Mouse (Mus musculus) lung, postnatal 10 days (tissue): ENCODE results near the gene Has3.
"Not testable (repeated sequence)": the region's sequence is repeated elsewhere in the genome, so short reads cannot be mapped to it uniquely, and the experiment has no call there.

Experiments used
- DNase-seq: peaks from one replicate; pipeline ENCODE4 v3.0.0; 2021

The Has3 gene

GRCm38 (mm10) chr8:106887336-106888189 lies 17.5 kb downstream of the Has3 start:
- peak; percentile 86 for DNase-seq

- DNase-seq, result no peak
Observed at GRCm38 (mm10) chr8:106888803-106889202, 18.8 kb downstream of the Has3 start.

- peak; percentile 70 for DNase-seq
Observed at GRCm38 (mm10) chr8:106892210-106892805, 22.3 kb downstream of the Has3 start.

GRCm38 (mm10) chr8:106892806-106893451 lies 22.9 kb downstream of the Has3 start:
- peak; percentile 67 for DNase-seq

- DNase-seq, result peak; percentile 91
Observed at GRCm38 (mm10) chr8:106893481-106894156, 23.6 kb downstream of the Has3 start, which contains the start of gene Utp4. TSS of gene Utp4 (plus strand) at chr8:106893636.

GRCm38 (mm10) chr8:106899473-106899872 lies 29.4 kb downstream of the Has3 start:
- no peak for DNase-seq

- DNase-seq, result peak; percentile 85
Observed at GRCm38 (mm10) chr8:106905727-106906480, 35.9 kb downstream of the Has3 start.

GRCm38 (mm10) chr8:106906635-106907034 lies 36.6 kb downstream of the Has3 start:
- DNase-seq, result no peak

GRCm38 (mm10) chr8:106907450-106907849 lies 37.4 kb downstream of the Has3 start:
- DNase-seq, result no peak

- DNase-seq, result peak; percentile 25
Observed at GRCm38 (mm10) chr8:106908291-106908690, 38.2 kb downstream of the Has3 start.

- no peak for DNase-seq
Observed at GRCm38 (mm10) chr8:106913631-106914030, 43.6 kb downstream of the Has3 start.

- DNase-seq, result peak; percentile 66
Observed at GRCm38 (mm10) chr8:106919721-106920394, 49.8 kb downstream of the Has3 start.

- DNase-seq, result peak; percentile 26
Observed at GRCm38 (mm10) chr8:106920395-106920741, 50.3 kb downstream of the Has3 start.

- DNase-seq, result no peak
Observed at GRCm38 (mm10) chr8:106924057-106924456, 54.0 kb downstream of the Has3 start.

- DNase-seq, result peak; percentile 74
Observed at GRCm38 (mm10) chr8:106924904-106925349, 54.9 kb downstream of the Has3 start.

- no peak for DNase-seq
Observed at GRCm38 (mm10) chr8:106925446-106925845, 55.4 kb downstream of the Has3 start.

- peak; percentile 34 for DNase-seq
Observed at GRCm38 (mm10) chr8:106927247-106927646, 57.2 kb downstream of the Has3 start.

- DNase-seq, result not testable (repeated sequence)
Observed at GRCm38 (mm10) chr8:106928182-106928581, 58.1 kb downstream of the Has3 start.

- DNase-seq, result peak; percentile 81
Observed at GRCm38 (mm10) chr8:106929155-106929913, 59.3 kb downstream of the Has3 start.

GRCm38 (mm10) chr8:106929921-106930320 lies 59.9 kb downstream of the Has3 start:
- DNase-seq, result no peak
